Mouse (Mus musculus): Measurements from ENCODE around the gene Bdh2.

The Bdh2 gene

GRCm38 (mm10) chr3:135295559-135295958 lies 14.5 kb downstream of the Bdh2 start:
- no peak for DNase-seq (ENCODE audit: extremely low spot score, low spot score)

- no peak for DNase-seq (ENCODE audit: extremely low spot score, low spot score)
Measured at GRCm38 (mm10) chr3:135298560-135298959, 17.5 kb downstream of the Bdh2 start.

GRCm38 (mm10) chr3:135300081-135300480 lies 19.1 kb downstream of the Bdh2 start:
- no peak for DNase-seq (ENCODE audit: extremely low spot score, low spot score)

- DNase-seq (ENCODE audit: extremely low spot score, low spot score), result peak; percentile 28
Measured at GRCm38 (mm10) chr3:135304060-135304459, 23.0 kb downstream of the Bdh2 start.

- DNase-seq (ENCODE audit: extremely low spot score, low spot score), result no peak
Measured at GRCm38 (mm10) chr3:135304566-135304965, 23.5 kb downstream of the Bdh2 start.

- peak; percentile 45 for DNase-seq (ENCODE audit: extremely low spot score, low spot score)
Measured at GRCm38 (mm10) chr3:135307411-135308259, 26.6 kb downstream of the Bdh2 start, which contains the start of gene Slc9b2. Slc9b2 (plus strand) TSS chr3:135307700.

- DNase-seq (ENCODE audit: extremely low spot score, low spot score), result no peak
Measured at GRCm38 (mm10) chr3:135312916-135313491, 32.0 kb downstream of the Bdh2 start.

GRCm38 (mm10) chr3:135313727-135314126 lies 32.7 kb downstream of the Bdh2 start:
- no peak for DNase-seq (ENCODE audit: extremely low spot score, low spot score)

- no peak for DNase-seq (ENCODE audit: extremely low spot score, low spot score)
Measured at GRCm38 (mm10) chr3:135314811-135315210, 33.8 kb downstream of the Bdh2 start.

- DNase-seq (ENCODE audit: extremely low spot score, low spot score), result no peak
Measured at GRCm38 (mm10) chr3:135315720-135316425, 34.9 kb downstream of the Bdh2 start.

- DNase-seq (ENCODE audit: extremely low spot score, low spot score), result no peak
Measured at GRCm38 (mm10) chr3:135318331-135318730, 37.3 kb downstream of the Bdh2 start.

- DNase-seq (ENCODE audit: extremely low spot score, low spot score), result no peak
Measured at GRCm38 (mm10) chr3:135324354-135324753, 43.3 kb downstream of the Bdh2 start.

GRCm38 (mm10) chr3:135327176-135327575 lies 46.2 kb downstream of the Bdh2 start:
- no peak for DNase-seq (ENCODE audit: extremely low spot score, low spot score)

GRCm38 (mm10) chr3:135327601-135328000 lies 46.6 kb downstream of the Bdh2 start:
- no peak for DNase-seq (ENCODE audit: extremely low spot score, low spot score)

GRCm38 (mm10) chr3:135328560-135328959 lies 47.5 kb downstream of the Bdh2 start:
- peak; percentile 57 for DNase-seq (ENCODE audit: extremely low spot score, low spot score)

- DNase-seq (ENCODE audit: extremely low spot score, low spot score), result no peak
Measured at GRCm38 (mm10) chr3:135332691-135333090, 51.7 kb downstream of the Bdh2 start.

- DNase-seq (ENCODE audit: extremely low spot score, low spot score), result no peak
Measured at GRCm38 (mm10) chr3:135333763-135334162, 52.7 kb downstream of the Bdh2 start.

GRCm38 (mm10) chr3:135347739-135348264 lies 66.8 kb downstream of the Bdh2 start, which contains the start of gene Slc9b1:
Slc9b1 (plus strand) TSS chr3:135348029.
- DNase-seq (ENCODE audit: extremely low spot score, low spot score), result no peak

GRCm38 (mm10) chr3:135349022-135349421 lies 68.0 kb downstream of the Bdh2 start:
- no peak for DNase-seq (ENCODE audit: extremely low spot score, low spot score)

- DNase-seq (ENCODE audit: extremely low spot score, low spot score), result no peak
Measured at GRCm38 (mm10) chr3:135351857-135352256, 70.8 kb downstream of the Bdh2 start.

Measured in neural tube, embryonic 10.5 days (tissue).